Mouse (Mus musculus) erythroblast, embryonic 14.5 days (primary cell): ENCODE measurements around the gene Slc37a3.

Experiments
- GATA1 ChIP-seq: IDR thresholded peaks from 2 replicates; pipeline ENCODE4 v1.6.1; 2012; ENCODE audit warnings: low read length, inconsistent platforms, mixed read lengths
- TAL1 ChIP-seq: IDR thresholded peaks from 3 replicates; pipeline ENCODE4 v1.6.1; 2012; ENCODE audit warnings: low read length, inconsistent platforms, mixed read lengths

- TF ChIP-seq GATA1 (no peak), TAL1 (no peak)
Observed at GRCm38 (mm10) chr6:39379749-39380148, 2.3 kb upstream of the Slc37a3 start.
